Mouse (Mus musculus) cerebellum, postnatal 14 days (tissue): Measurements from ENCODE around the gene Cabp4.
"Not testable (repeated sequence)": the region's sequence is repeated elsewhere in the genome, so short reads cannot be mapped to it uniquely, and the experiment has no call there.

Experiments
- DNase-seq, 2 experiments: peaks; one replicate each; pipeline ENCODE4 v3.0.0; 2021; ENCODE audit warnings: mixed read lengths in 2 of 2

Cabp4 gene

DNA sequence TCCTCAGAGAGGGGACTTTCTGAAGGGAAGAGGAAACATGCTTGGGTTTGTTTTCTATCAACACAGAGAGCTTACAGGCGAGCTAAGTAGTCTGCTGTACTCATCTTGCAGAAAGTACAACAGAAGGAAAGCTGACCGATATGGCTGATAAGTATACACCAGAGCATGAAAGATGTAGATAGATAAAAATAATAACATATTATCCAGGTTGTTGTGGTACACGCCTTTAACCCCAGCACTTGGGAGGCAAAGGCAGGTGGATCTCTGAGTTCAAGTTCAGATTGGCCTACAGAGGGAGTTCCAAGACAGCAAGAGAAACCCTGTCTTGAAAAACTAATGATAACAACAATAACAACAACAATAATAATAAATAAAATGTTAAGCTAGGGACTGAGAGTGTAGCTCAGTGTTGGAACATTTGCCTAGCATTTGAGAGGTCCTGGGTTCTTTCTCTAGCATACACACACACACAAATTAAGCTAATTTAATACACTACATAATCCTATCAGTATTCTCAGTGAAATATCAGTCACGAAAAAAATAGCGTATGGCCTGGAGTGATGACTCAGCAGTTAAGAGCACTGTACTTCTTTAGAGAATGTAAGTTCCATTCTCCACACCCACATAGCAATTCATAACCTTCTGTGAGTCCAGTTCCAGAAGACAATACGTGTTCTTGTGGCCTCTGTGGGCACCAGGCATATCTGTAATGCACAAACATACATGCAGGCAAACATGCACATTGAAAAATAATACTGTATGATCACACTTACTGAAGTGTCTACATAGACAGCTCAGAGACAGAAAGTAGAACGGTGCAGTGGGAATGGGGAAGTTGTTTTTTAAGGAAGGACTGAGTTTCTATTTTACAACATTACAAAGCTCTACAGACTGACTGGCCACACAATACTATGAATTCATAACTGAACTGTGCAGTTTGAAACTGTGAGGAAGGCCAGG is 21.1 kb downstream of the Cabp4 start:
- DNase-seq, result no peak

- not testable (repeated sequence) for DNase-seq
These were observed 21.9 kb downstream of the Cabp4 start for GRCm38 (mm10) chr19:4121896-4122295.

DNA sequence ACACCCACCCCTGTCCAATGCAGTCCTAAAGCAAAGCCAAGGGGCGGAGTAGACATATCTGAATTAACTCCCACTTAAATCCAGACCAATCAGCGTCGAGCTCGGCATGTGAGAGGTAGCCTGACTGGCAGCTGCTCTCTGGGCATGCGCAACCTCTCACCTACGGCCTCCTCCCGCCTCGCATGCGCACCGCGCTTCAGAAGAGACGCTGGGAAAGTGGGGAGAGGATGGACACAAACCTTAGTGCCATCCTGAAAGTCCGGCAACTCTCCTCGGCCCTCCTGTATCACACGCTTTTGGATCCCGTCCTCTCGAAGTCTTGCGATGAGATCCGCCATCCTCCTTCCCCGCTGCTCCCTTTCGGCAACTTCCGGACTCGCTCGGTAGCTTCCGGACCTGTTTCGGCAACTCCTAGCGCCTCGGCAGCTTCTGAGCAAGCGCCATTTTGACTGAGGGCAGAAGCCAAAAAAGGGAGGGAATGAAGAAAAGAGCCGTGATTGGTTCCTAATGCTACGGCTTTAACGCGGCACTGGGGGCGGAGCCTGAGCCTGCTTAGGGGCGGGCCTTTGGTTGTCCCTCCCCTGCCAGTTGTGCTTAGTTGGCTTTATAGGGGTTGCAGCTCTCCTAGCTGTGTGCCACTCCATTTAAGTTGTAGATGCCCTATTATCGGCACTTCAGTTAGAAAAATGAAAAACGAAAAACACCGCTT is 22.6 kb downstream of the Cabp4 start:
- peak; percentile 99 to 100 for DNase-seq

DNA sequence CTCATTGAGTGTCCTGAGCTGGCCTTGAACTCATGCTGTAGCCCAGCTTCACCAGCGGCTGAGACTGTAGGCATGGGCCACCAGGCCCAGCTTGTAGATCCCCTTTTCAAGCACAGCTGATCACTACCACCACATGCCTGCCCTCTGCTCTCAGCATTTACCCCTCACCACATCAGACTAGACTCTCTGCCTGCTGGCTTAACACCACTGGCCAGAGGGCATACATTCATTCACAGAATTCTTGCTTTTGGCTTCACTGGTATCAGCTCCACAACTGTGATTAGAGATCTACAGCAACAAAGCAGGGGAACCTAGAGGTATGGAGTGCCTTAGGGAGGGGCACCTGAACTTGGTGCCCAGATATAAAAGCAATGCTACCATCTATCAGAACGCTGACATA is 23.3 kb downstream of the Cabp4 start:
- no peak for DNase-seq

DNA sequence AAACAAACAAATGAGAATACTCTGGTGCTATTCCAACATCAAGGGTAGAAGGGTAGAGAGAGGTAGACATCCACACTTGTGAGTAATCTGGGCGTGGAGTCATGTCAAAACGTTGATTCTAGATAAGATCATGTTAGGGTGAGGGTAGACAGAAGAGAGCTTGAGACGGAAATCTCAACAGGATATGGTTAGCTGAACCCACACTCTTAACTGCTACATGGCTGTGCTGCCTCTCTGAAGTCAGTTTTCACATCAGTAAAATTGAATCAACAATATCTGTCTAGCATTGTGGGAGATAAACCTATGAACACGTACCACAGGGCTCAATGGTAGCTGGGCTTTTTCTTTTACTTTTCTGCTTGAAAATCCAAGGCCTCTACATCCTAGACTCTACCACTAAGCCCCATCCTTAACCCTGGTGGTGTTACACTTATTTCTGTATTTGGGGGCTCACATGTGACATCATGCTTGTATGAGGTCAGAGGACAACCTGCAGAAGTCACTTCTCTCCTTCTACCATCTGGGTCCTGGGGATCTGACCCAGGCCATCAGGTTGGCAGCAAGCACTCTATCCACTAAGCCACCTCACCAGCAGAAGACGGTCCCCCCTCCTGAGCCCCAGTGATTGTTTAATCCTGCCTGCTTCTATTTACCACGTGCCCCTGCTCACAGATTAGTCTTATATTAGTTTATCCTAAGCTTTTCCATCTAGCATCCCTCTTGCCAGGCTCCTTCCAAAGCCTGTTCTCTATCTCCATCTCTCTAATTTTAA is 23.9 kb downstream of the Cabp4 start:
- DNase-seq, result no peak

DNA sequence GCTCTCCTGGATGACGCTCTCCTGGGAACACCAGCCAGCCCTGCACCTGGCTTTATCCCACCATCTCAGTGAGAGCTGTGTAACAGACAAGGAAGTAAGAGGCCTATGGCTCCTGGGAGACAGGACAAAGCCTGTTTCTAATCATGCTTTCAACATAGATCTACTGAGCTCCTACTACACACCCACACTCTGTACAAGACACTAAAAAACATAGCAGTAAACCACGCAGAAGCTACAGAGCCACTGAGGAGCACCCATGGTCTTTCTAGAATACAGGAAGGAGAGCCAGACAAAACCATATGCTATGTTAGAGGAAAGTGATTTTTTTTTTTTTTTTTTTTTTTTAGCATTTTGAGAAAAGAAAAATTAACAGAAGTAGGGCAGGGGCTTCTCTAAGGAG is 25.5 kb downstream of the Cabp4 start:
- DNase-seq, result no peak

DNA sequence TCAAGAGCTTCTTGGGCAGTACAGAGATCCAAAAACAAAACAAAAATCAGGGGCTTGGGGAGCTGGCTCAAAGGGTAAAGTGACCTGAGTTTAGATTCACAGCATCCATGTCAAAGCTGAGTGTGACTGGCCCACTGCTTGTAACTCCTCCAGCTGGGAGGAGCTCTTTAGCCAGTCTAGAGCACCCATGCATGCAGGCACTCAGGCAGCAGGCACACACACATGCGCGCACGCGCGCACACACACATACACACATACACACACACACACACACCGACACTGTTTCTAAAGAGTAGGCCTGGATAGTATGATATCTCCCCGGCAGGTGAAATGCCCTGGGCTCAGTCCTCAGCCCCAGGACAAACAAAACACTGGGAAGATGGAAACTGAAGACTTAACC is 26.8 kb downstream of the Cabp4 start:
- no peak for DNase-seq

GRCm38 (mm10) chr19:4115816-4116215 is 28.0 kb downstream of the Cabp4 start:
- no peak for DNase-seq

- DNase-seq, result no peak
These were observed 28.7 kb downstream of the Cabp4 start for GRCm38 (mm10) chr19:4115144-4115543.

GRCm38 (mm10) chr19:4114551-4114950 is 29.3 kb downstream of the Cabp4 start:
- no peak for DNase-seq

DNA sequence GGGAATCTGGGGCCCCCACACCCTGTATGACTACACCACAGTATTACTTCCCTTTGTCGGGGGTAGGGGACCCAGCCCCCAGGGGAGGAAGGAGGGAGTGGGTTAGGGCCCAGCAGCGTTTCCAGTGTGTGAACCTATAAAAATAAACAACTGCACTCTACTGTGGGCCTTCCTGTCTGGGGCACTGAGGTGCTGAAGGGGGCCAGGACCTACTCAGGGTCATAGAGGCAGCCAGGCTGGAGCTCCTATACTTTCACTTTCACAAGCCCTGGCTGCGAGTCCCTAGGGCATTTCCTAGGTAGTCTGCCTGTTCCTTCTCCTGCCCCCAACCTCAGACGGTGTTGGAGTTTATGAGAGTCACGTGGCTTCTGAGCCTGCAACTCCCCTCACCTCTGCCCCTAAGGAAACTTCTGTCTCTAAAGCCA is 30.0 kb downstream of the Cabp4 start:
- DNase-seq, result no peak

DNA sequence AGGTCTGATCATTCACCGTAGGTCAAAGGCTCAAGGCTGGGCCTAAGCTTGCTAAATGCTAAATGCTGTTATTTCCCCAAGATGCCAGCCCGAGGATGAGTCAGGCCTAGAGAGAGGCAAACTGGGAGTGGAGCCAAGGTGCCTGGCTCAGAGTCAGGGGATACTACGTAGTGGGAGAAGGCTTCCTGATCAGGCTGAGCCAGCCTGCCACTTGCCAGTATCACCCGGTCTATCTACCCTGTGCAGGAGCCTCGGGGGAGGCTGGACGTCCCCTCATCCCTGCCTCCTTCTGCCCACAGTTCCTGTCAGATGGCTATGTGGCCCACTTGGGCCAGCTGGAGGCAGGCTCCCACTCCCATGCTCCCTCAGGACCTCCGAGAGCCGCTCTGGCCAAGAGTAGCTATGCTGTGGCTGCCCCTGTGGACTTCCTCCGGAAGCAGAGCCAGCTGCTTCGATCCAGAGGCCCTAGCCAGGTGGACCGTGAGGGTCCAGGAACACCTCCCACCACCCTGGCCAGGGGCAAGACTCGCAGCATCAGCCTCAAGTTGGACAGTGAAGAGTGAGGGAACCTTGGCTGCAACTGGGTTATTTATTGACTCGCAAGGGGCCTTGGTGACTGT is 30.5 kb downstream of the Cabp4 start:
- DNase-seq, result peak; percentile 95 to 98

- DNase-seq, result no peak
These were observed 31.5 kb downstream of the Cabp4 start for GRCm38 (mm10) chr19:4112063-4112960.

GRCm38 (mm10) chr19:4108535-4108934 is 35.3 kb downstream of the Cabp4 start:
- no peak for DNase-seq

- no peak for DNase-seq
These were observed 37.2 kb downstream of the Cabp4 start for GRCm38 (mm10) chr19:4106654-4107053.

GRCm38 (mm10) chr19:4104675-4105194 is 39.1 kb downstream of the Cabp4 start:
- DNase-seq, result no peak

- DNase-seq, result no peak
These were observed 40.0 kb downstream of the Cabp4 start for GRCm38 (mm10) chr19:4103792-4104191.

GRCm38 (mm10) chr19:4103294-4103693 is 40.5 kb downstream of the Cabp4 start:
- DNase-seq, result peak in 1 of 2 experiments; percentile 20

- peak; percentile 68 to 69 for DNase-seq
These were observed 41.2 kb downstream of the Cabp4 start for GRCm38 (mm10) chr19:4102626-4103025.

GRCm38 (mm10) chr19:4102049-4102448 is 41.8 kb downstream of the Cabp4 start:
- DNase-seq, result no peak

- peak in 1 of 2 experiments; percentile 38 for DNase-seq
These were observed 42.4 kb downstream of the Cabp4 start for GRCm38 (mm10) chr19:4101466-4101865.
